Comparison of ENCODE assay signal across 8 mouse cellular contexts in genomic region chr14:32161090-32161885, GRCm38 (mm10). TPM values are rescaled to one million over a fixed set of nuclear protein-coding genes. Genes with fewer than 3 reads are reported as not detected.
DNase-seq lines count a peak whose midpoint lies in the region; ATAC-seq and TF ChIP-seq lines count a peak whose summit lies in the region.

No protein-coding gene starts in this region.

- no peaks in the 10 kb centered on the region for H3K9me3 ChIP-seq in ES-E14 (ENCODE audit: control insufficient read depth, insufficient read depth, low read depth, low read length)
- no peaks in the 10 kb centered on the region for H3K9me3 ChIP-seq in heart, postnatal 0 days (replicated peaks; ENCODE audit: control insufficient read depth, low read length)
- H3K9me3 ChIP-seq in liver, postnatal 0 days (ENCODE audit: low read length), result no peaks in the 10 kb centered on the region

- peak overlapping the region; percentile 35; the same call in 1 of the 2 replicates for H3K9ac ChIP-seq in heart, adult 2 months (ENCODE audit: low read depth, low read length)
- H3K9ac ChIP-seq in ES-E14 (ENCODE audit: insufficient read depth, low read depth, low read length, poor library complexity, severe bottlenecking), result peak overlapping the region; percentile 95; the same call in 1 of the 2 replicates
- H3K9ac ChIP-seq in heart, postnatal 0 days (replicated peaks; ENCODE audit: low read depth, low read length), result 0 out of 2 replicates have a peak overlapping the region, but pooled peaks have one; percentile 88
- peak overlapping the region; percentile 99 for H3K9ac ChIP-seq in liver, postnatal 0 days (replicated peaks)

- no peak for TF ChIP-seq POLR2A in heart, adult 2 months (IDR thresholded peaks at IDR 0.05; ENCODE audit: insufficient read depth, low read depth, low read length)

- peaks cover 7% of the 10 kb centered on the region for H3K36me3 ChIP-seq in heart, adult 2 months (ENCODE audit: control insufficient read depth, insufficient read depth, low read length)
- H3K36me3 ChIP-seq in ES-E14 (ENCODE audit: control insufficient read depth, insufficient read depth, low read length, poor library complexity, severe bottlenecking), result no peaks in the 10 kb centered on the region
- no peaks in the 10 kb centered on the region for H3K36me3 ChIP-seq in heart, postnatal 0 days (replicated peaks; ENCODE audit: control insufficient read depth, insufficient read depth, low read length)
- 0 out of 2 replicates have a peak, but pooled peaks cover 3% of the 10 kb centered on the region for H3K36me3 ChIP-seq in liver, postnatal 0 days (replicated peaks; ENCODE audit: insufficient read depth, low read length)

- TF ChIP-seq EP300 in heart, adult 2 months (IDR thresholded peaks at IDR 0.05; ENCODE audit: insufficient read depth, low read depth, low read length), result no peak
- no peak for TF ChIP-seq EP300 in heart, postnatal 0 days (IDR thresholded peaks at IDR 0.05; ENCODE audit: low read depth)
- TF ChIP-seq EP300 in liver, postnatal 0 days (IDR thresholded peaks at IDR 0.05; ENCODE audit: low read depth), result peak; percentile 75

- peak overlapping the region; percentile 94 for H3K4me3 ChIP-seq in heart, adult 2 months
- H3K4me3 ChIP-seq in ES-E14 (ENCODE audit: insufficient read depth in 1 of 2, low read depth in 1 of 2, low read length in 2 of 2, poor library complexity in 1 of 2, severe bottlenecking in 1 of 2), result peak overlapping the region in 1 of 2 experiments; percentile 88; a peak in 3 of 4 replicates
- H3K4me3 ChIP-seq in heart, postnatal 0 days (ENCODE audit: low read depth, low read length), result no peak overlapping the region
- peak overlapping the region; percentile 89 for H3K4me3 ChIP-seq in liver, postnatal 0 days (ENCODE audit: low read depth, low read length)

- in situ Hi-C loops in ES-E14 (cut with MboI; ENCODE audit: low sequenced_read_pairs in 2 of 2, unreplicated experiment in 2 of 2), result no loop called here

- peaks cover 2% of the 10 kb centered on the region for H3K79me2 ChIP-seq in heart, adult 2 months (replicated peaks; ENCODE audit: control insufficient read depth, insufficient read depth, low read length)

- no peak overlapping the region; the same call in 1 of the 2 replicates for H3K27ac ChIP-seq in heart, adult 2 months
- H3K27ac ChIP-seq in ES-E14 (ENCODE audit: insufficient read depth, low read depth, low read length, poor library complexity, severe bottlenecking), result no peak overlapping the region
- no peak overlapping the region for H3K27ac ChIP-seq in heart, postnatal 0 days (ENCODE audit: low read depth)
- H3K27ac ChIP-seq in liver, postnatal 0 days (ENCODE audit: low read depth), result peak overlapping the region; percentile 99

- no peaks in the 10 kb centered on the region for H3K27me3 ChIP-seq in heart, adult 2 months (ENCODE audit: control insufficient read depth, insufficient read depth, low read length)
- no peaks in the 10 kb centered on the region for H3K27me3 ChIP-seq in heart, postnatal 0 days (ENCODE audit: control insufficient read depth, insufficient read depth, low read length)
- no peaks in the 10 kb centered on the region for H3K27me3 ChIP-seq in liver, postnatal 0 days (ENCODE audit: insufficient read depth, low read length)

- TF ChIP-seq CTCF in heart, adult 2 months (IDR thresholded peaks at IDR 0.05), result no peak
- TF ChIP-seq CTCF in heart, postnatal 0 days (IDR thresholded peaks at IDR 0.05; ENCODE audit: low read depth), result no peak
- TF ChIP-seq CTCF in liver, postnatal 0 days (IDR thresholded peaks at IDR 0.05; ENCODE audit: low read depth), result no peak

- intact Hi-C loops in heart, adult 2 months (cut with DNase I), result no loop called here

- 70% methylated on average over 12 of the region's 12 CpGs for WGBS in heart, adult 2 months
- 75% methylated on average over 12 of the region's 12 CpGs for WGBS in heart, postnatal 0 days
- 55% methylated on average over 12 of the region's 12 CpGs for WGBS in liver, postnatal 0 days (ENCODE audit: insufficient replicate concordance)

- DNase-seq in heart, adult 2 months, result no peak
- no peak for DNase-seq in heart, adult 8-10 months (ENCODE audit: low spot score)
- DNase-seq in ES-E14 (ENCODE audit: low read depth, low spot score), result no peak
- DNase-seq in heart, postnatal 0 days (ENCODE audit: low spot score), result no peak
- peak; percentile 47 for DNase-seq in liver, postnatal 0 days
- no peak for DNase-seq in left cerebral cortex, adult 9 months (ENCODE audit: low spot score in 2 of 2)
- DNase-seq in adrenal gland, adult (ENCODE audit: inconsistent age in 2 of 2, low spot score in 1 of 2), result no peak
- DNase-seq in adrenal gland, postnatal 36 days, result no peak

- H3K4me2 ChIP-seq in heart, postnatal 0 days (ENCODE audit: low read depth, low read length), result peak overlapping the region; percentile 88
- peak overlapping the region; percentile 79 for H3K4me2 ChIP-seq in liver, postnatal 0 days (ENCODE audit: low read depth, low read length)

- no peak for ATAC-seq in heart, postnatal 0 days (ENCODE audit: insufficient read depth, low read depth)
- ATAC-seq in liver, postnatal 0 days, result peak; percentile 12; the same call in 1 of the 2 replicates

- peaks cover 3% of the 10 kb centered on the region for H3K4me1 ChIP-seq in heart, adult 2 months (ENCODE audit: control insufficient read depth, insufficient read depth, low read length)
- peaks cover 6 to 9% of the 10 kb centered on the region in 2 experiments; a peak in 2 of 4 replicates for H3K4me1 ChIP-seq in ES-E14 (ENCODE audit: control insufficient read depth in 2 of 2, insufficient read depth in 2 of 2, low read length in 2 of 2, poor library complexity in 1 of 2)
- H3K4me1 ChIP-seq in heart, postnatal 0 days (ENCODE audit: control insufficient read depth, insufficient read depth), result peaks cover 17% of the 10 kb centered on the region
- peaks cover 49% of the 10 kb centered on the region for H3K4me1 ChIP-seq in liver, postnatal 0 days (ENCODE audit: insufficient read depth)

TF ChIP-seq in ES-E14, 5 proteins besides CTCF, POLR2A, EP300 and RAD21:
- TF ChIP-seq CHD2 (IDR thresholded peaks at IDR 0.05; ENCODE audit: low read depth, low read length) (no peak), ZC3H11A (IDR thresholded peaks at IDR 0.05; ENCODE audit: borderline replicate concordance, low read depth, low read length) (no peak), HCFC1 (IDR thresholded peaks at IDR 0.05; ENCODE audit: borderline replicate concordance, insufficient read depth, low read length) (no peak), ZNF384 (IDR thresholded peaks at IDR 0.05; ENCODE audit: low read depth, low read length) (no peak), MAFK (IDR thresholded peaks at IDR 0.05; ENCODE audit: insufficient read depth, low read depth, low read length) (no peak)

RNA-seq across cellular contexts. Expression of gene Ncoa4, which starts 1.6 kb away (rescaled TPM):
- 100 to 1,000 TPM; 135 to 196 TPM for total RNA-seq in heart, adult 2 months (2021)
- polyA plus RNA-seq in heart, adult 2 months (2012; rRNA removed), result 36.7 and 72.2 TPM in 2 replicates
- 100 to 1,000 TPM; 120 to 145 (median 131) TPM for total RNA-seq in heart, adult 8-10 months (2022)
- 53.7 and 89.6 TPM in 2 replicates for total RNA-seq in ES-E14 (2012; rRNA removed)
- 137 and 180 TPM in 2 replicates for total RNA-seq in heart, postnatal 0 days (2014; rRNA removed; ENCODE audit: low replicate concordance)
- 60.8 and 62.1 TPM in 2 replicates for polyA plus RNA-seq in heart, postnatal 0 days (2015; fragmentation: Nextera tagmentation; extraction: Ambion mirVana)
- polyA plus RNA-seq in liver, postnatal 0 days (2015; fragmentation: Nextera tagmentation; extraction: Ambion mirVana), result 126 and 141 TPM in 2 replicates
- 100 to 1,000 TPM; 194 to 226 TPM for total RNA-seq in adrenal gland, postnatal 36 days (2021)

RNA-seq across cellular contexts. Expression of gene Msmb, which starts 19.5 kb away (rescaled TPM):
- total RNA-seq in heart, adult 2 months (2021), result not detected
- polyA plus RNA-seq in heart, adult 2 months (2012; rRNA removed), result not detected in 2 replicates
- not detected for total RNA-seq in heart, adult 8-10 months (2022)
- total RNA-seq in ES-E14 (2012; rRNA removed), result not detected in 2 replicates
- total RNA-seq in heart, postnatal 0 days (2014; rRNA removed; ENCODE audit: low replicate concordance), result not detected in 2 replicates
- not detected in 2 replicates for polyA plus RNA-seq in heart, postnatal 0 days (2015; fragmentation: Nextera tagmentation; extraction: Ambion mirVana)
- 0.22 and 0.44 TPM in 2 replicates for polyA plus RNA-seq in liver, postnatal 0 days (2015; fragmentation: Nextera tagmentation; extraction: Ambion mirVana)
- not detected for total RNA-seq in adrenal gland, postnatal 36 days (2021)

RNA-seq across cellular contexts. Expression of gene Timm23, which starts 40.4 kb away (rescaled TPM):
- 100 to 1,000 TPM; 206 to 234 TPM for total RNA-seq in heart, adult 2 months (2021)
- 264 and 384 TPM in 2 replicates for polyA plus RNA-seq in heart, adult 2 months (2012; rRNA removed)
- total RNA-seq in heart, adult 8-10 months (2022), result 100 to 1,000 TPM; 216 to 235 (median 228) TPM
- total RNA-seq in ES-E14 (2012; rRNA removed), result 400 and 428 TPM in 2 replicates
- total RNA-seq in heart, postnatal 0 days (2014; rRNA removed; ENCODE audit: low replicate concordance), result 273 and 367 TPM in 2 replicates
- polyA plus RNA-seq in heart, postnatal 0 days (2015; fragmentation: Nextera tagmentation; extraction: Ambion mirVana), result 440 and 486 TPM in 2 replicates
- polyA plus RNA-seq in liver, postnatal 0 days (2015; fragmentation: Nextera tagmentation; extraction: Ambion mirVana), result 211 and 219 TPM in 2 replicates
- total RNA-seq in adrenal gland, postnatal 36 days (2021), result 100 to 1,000 TPM; 119 to 145 TPM

RNA-seq across cellular contexts. Expression of gene Parg, which starts 40.5 kb away (rescaled TPM):
- 10 to 100 TPM; 20.0 to 21.2 TPM for total RNA-seq in heart, adult 2 months (2021)
- polyA plus RNA-seq in heart, adult 2 months (2012; rRNA removed), result 3.7 and 6.3 TPM in 2 replicates
- 10 to 100 TPM; 15.4 to 21.4 (median 18.0) TPM for total RNA-seq in heart, adult 8-10 months (2022)
- 54.2 and 56.9 TPM in 2 replicates for total RNA-seq in ES-E14 (2012; rRNA removed)
- total RNA-seq in heart, postnatal 0 days (2014; rRNA removed; ENCODE audit: low replicate concordance), result 21.0 and 21.4 TPM in 2 replicates
- 15.9 and 16.5 TPM in 2 replicates for polyA plus RNA-seq in heart, postnatal 0 days (2015; fragmentation: Nextera tagmentation; extraction: Ambion mirVana)
- 7.0 and 7.4 TPM in 2 replicates for polyA plus RNA-seq in liver, postnatal 0 days (2015; fragmentation: Nextera tagmentation; extraction: Ambion mirVana)
- total RNA-seq in adrenal gland, postnatal 36 days (2021), result 10 to 100 TPM; 58.1 to 63.2 TPM

Comparison
In these comparisons a context has a peak if more than half of its experiments do, and no peak if none do; other contexts are left out.
1. H3K9ac ChIP-seq: peak in every context shown above with its lines; median percentile 99 in liver, postnatal 0 days; 95 in ES-E14; 88 in heart, postnatal 0 days; 35 in heart, adult 2 months.